Mouse (Mus musculus) heart, postnatal 14 days (tissue): ENCODE data around the gene Zfp423. TPM values are rescaled to one million over a fixed set of nuclear protein-coding genes. Genes with fewer than 3 reads are reported as not detected.
A peak's percentile ranks its signal among the peaks of the same experiment; 100 is the strongest.

ENCODE experiments used
- DNase-seq, 2 experiments: peaks; one replicate each; pipeline ENCODE4 v3.0.0; 2021 to 2022
- intact Hi-C: fragments of 180-260 bp; cut with DNase I; formaldehyde crosslinking; loops from one replicate; pipeline ENCODE4 v1.15.1; 2025
- long read RNA-seq, 2 experiments: library from polyadenylated mRNA; stranded (forward); transcript quantifications; one replicate each; pipeline ENCODE4 v2.0.0; 2021
- total RNA-seq, 2 experiments: library from RNA; stranded (reverse); gene quantifications; 2 replicates each; pipeline ENCODE4 v1.2.3; 2021

Gene Zfp423
- total RNA-seq, result 1 to 10 TPM; 8.0 to 8.5 TPM
- long read RNA-seq, experiment 1, partial matches to known transcripts, result 6 of 11 reads
- long read RNA-seq, experiment 1, other reads (novel, unspliced or antisense), result 5 of 11 reads
- long read RNA-seq, experiment 2, partial matches to known transcripts, result 8 of 11 reads
- long read RNA-seq, experiment 2, other reads (novel, unspliced or antisense), result 3 of 11 reads

GRCm38 (mm10) chr8:87959320-87959920, at the start of gene Zfp423:
Zfp423 (minus strand) TSS chr8:87959595.
- peak in 1 of 2 experiments; percentile 37 for DNase-seq
- intact Hi-C loops, result loop anchor here (5.0 kb wide), 2 partner anchors 42 to 67 kb away; no protein-coding TSS in a partner anchor

- no peak for DNase-seq
- intact Hi-C loops, result no loop called here
Measured at GRCm38 (mm10) chr8:88006811-88007210, 47.4 kb upstream of the Zfp423 start.

GRCm38 (mm10) chr8:87984778-87985177, 25.4 kb upstream of the Zfp423 start:
- intact Hi-C loops, result no loop called here
- DNase-seq, result no peak

- intact Hi-C loops, result no loop called here
- DNase-seq, result no peak
Measured at GRCm38 (mm10) chr8:87984032-87984431, 24.6 kb upstream of the Zfp423 start.

- intact Hi-C loops, result no loop called here
- no peak for DNase-seq
Measured at GRCm38 (mm10) chr8:87982936-87983335, 23.5 kb upstream of the Zfp423 start.

GRCm38 (mm10) chr8:87975466-87975809, 16.0 kb upstream of the Zfp423 start:
- peak in 1 of 2 experiments; percentile 19 for DNase-seq
- intact Hi-C loops, result no loop called here

- intact Hi-C loops, result no loop called here
- DNase-seq, result peak; percentile 60 to 68
Measured at GRCm38 (mm10) chr8:87974759-87975465, 15.5 kb upstream of the Zfp423 start.

GRCm38 (mm10) chr8:87974122-87974758, 14.8 kb upstream of the Zfp423 start:
- intact Hi-C loops, result no loop called here
- DNase-seq, result no peak

- intact Hi-C loops, result no loop called here
- DNase-seq, result no peak
Measured at GRCm38 (mm10) chr8:87967866-87968620, 8.6 kb upstream of the Zfp423 start.

- no peak for DNase-seq
- intact Hi-C loops, result no loop called here
Measured at GRCm38 (mm10) chr8:87967057-87967820, 7.8 kb upstream of the Zfp423 start.

- no peak for DNase-seq
- intact Hi-C loops, result loop anchor here (5.0 kb wide), 2 partner anchors 170 to 300 kb away; no protein-coding TSS in a partner anchor
Measured at GRCm38 (mm10) chr8:87962514-87963225, 3.3 kb upstream of the Zfp423 start.

GRCm38 (mm10) chr8:87961680-87962513, 2.5 kb upstream of the Zfp423 start:
- intact Hi-C loops, result loop anchor here (2.0 to 5.0 kb wide), 4 partner anchors 49 to 300 kb away; no protein-coding TSS in a partner anchor
- DNase-seq, result peak; percentile 51 to 64

GRCm38 (mm10) chr8:87961108-87961507, 1.7 kb upstream of the Zfp423 start:
- peak; percentile 63 to 68 for DNase-seq
- intact Hi-C loops, result loop anchor here (2.0 to 5.0 kb wide), 4 partner anchors 50 to 299 kb away; no protein-coding TSS in a partner anchor

GRCm38 (mm10) chr8:87960061-87960749, 810 bp upstream of the Zfp423 start:
- intact Hi-C loops, result loop anchor here (2.0 to 5.0 kb wide), 4 partner anchors 51 to 298 kb away; no protein-coding TSS in a partner anchor
- DNase-seq, result peak; percentile 80 to 83

GRCm38 (mm10) chr8:87958451-87959319, 710 bp downstream of the Zfp423 start:
- peak; percentile 75 to 86 for DNase-seq
- intact Hi-C loops, result loop anchor here (5.0 kb wide), 2 partner anchors 41 to 66 kb away; no protein-coding TSS in a partner anchor

- intact Hi-C loops, result loop anchor here (5.0 kb wide), 2 partner anchors 41 to 66 kb away; no protein-coding TSS in a partner anchor
- DNase-seq, result peak; percentile 68
Measured at GRCm38 (mm10) chr8:87957871-87958450, 1.4 kb downstream of the Zfp423 start.
